Mouse (Mus musculus) G1E (cell line): ENCODE data around the gene Kif1c.

Source experiments
- CTCF ChIP-seq: IDR thresholded peaks from 2 replicates; pipeline ENCODE4 v1.5.1; 2012; ENCODE audit warnings: low read depth, low read length, inconsistent platforms, mixed read lengths
- GATA1 ChIP-seq: IDR thresholded peaks from 2 replicates; pipeline ENCODE4 v1.6.1; 2012; ENCODE audit warnings: borderline replicate concordance, low read length, inconsistent platforms, mixed read lengths
- GATA2 ChIP-seq: IDR thresholded peaks from 2 replicates; pipeline ENCODE4 v1.6.1; 2012; ENCODE audit warnings: low read depth, low read length, inconsistent platforms, borderline replicate concordance

GRCm38 (mm10) chr11:70660571-70660970 is 39.8 kb upstream of the Kif1c start:
- TF ChIP-seq GATA1 (no peak), CTCF (no peak), GATA2 (no peak)
